Mouse (Mus musculus): ENCODE data around the gene Gxylt2. TPM values are rescaled to one million over a fixed set of nuclear protein-coding genes. Genes with fewer than 3 reads are reported as not detected.

Gxylt2 gene
- polyA plus RNA-seq, 1 experiment: 0.02 TPM

DNA sequence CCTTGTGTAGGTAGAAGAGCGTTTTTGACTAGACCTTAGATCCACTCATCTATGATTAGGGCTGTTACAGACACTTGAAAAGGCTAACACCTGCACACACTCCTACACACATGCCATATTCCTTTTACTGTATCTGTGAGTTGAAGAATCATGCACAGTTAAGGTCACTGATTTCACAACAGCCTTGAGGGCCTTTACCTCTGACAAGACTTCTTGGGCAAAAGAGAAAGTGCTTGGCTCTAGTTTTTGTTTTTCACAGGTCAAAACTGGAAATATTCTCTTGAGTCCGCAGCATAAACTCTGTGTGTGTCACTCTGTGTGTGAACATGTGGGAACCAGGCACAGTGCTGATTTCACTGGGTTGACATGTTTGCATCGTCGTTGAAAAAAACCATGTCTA lies 105.6 kb downstream of the Gxylt2 start:
- no peaks in the 10 kb centered on the region for H3K36me3 ChIP-seq (replicated peaks; ENCODE audit: low read length)
- no peak overlapping the region for H3K4me3 ChIP-seq (replicated peaks)
- TF ChIP-seq GATA1 (IDR thresholded peaks at IDR 0.05; ENCODE audit: borderline replicate concordance, low read length) (no peak), FLI1 (IDR thresholded peaks at IDR 0.05; ENCODE audit: low read length) (no peak)
- no peaks in the 10 kb centered on the region for H3K9me3 ChIP-seq
- H3K4me1 ChIP-seq: no peaks in the 10 kb centered on the region
- no peaks in the 10 kb centered on the region for H3K27me3 ChIP-seq (replicated peaks)

DNA sequence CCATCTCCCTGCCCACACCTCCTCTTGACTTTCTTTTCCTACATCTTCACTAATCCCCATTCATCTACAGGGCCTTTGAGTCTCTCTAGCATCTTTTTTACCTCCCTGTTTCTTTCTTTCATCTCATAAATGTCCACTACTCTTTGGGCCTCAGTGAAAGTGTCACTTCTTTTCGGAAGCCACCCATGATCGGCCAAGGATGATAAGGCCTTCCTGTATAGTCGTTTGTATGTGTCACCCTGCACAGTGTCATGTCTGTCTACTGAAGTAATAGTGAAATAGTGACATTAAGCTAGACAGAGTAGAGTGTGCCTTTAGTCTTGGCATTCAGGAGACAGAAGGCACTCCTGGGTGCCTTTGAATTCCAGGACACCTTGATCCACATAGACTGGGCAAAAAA lies 107.2 kb downstream of the Gxylt2 start:
- no peak for TF ChIP-seq GATA1 (IDR thresholded peaks at IDR 0.05; ENCODE audit: borderline replicate concordance, low read length)
- TF ChIP-seq FLI1 (IDR thresholded peaks at IDR 0.05; ENCODE audit: low read length): no peak
- no peaks in the 10 kb centered on the region for H3K4me1 ChIP-seq
- no peaks in the 10 kb centered on the region for H3K9me3 ChIP-seq
- no peak overlapping the region for H3K4me3 ChIP-seq (replicated peaks)
- H3K36me3 ChIP-seq (replicated peaks; ENCODE audit: low read length): no peaks in the 10 kb centered on the region
- H3K27me3 ChIP-seq (replicated peaks): no peaks in the 10 kb centered on the region

DNA sequence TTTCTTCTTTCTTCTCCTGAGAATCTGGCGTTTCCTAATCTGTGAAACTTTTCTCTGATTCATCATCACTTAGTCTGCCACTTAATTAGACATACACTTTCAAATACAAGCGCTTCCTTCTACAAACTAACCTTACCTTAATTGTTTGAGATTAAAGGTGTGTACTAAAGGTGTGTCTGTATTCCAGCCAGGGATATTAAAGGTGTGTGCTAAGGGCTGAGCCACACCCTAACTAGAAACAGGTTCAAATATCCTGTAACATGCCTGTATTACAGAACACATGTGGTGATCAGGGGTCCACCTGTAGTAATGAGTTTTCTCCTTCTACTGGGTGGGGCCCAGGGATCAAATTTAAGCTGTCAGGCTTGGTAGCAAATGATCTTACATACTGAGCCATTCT lies 116.8 kb downstream of the Gxylt2 start:
- Histone ChIP-seq H3K27me3 (replicated peaks) (peaks cover 4% of the 10 kb centered on the region), H3K4me1 (no peaks in the 10 kb centered on the region), H3K9me3 (no peaks in the 10 kb centered on the region), H3K4me3 (replicated peaks) (no peak overlapping the region), H3K36me3 (replicated peaks; ENCODE audit: low read length) (no peaks in the 10 kb centered on the region)
- TF ChIP-seq GATA1 (IDR thresholded peaks at IDR 0.05; ENCODE audit: borderline replicate concordance, low read length) (no peak), FLI1 (IDR thresholded peaks at IDR 0.05; ENCODE audit: low read length) (no peak)

DNA sequence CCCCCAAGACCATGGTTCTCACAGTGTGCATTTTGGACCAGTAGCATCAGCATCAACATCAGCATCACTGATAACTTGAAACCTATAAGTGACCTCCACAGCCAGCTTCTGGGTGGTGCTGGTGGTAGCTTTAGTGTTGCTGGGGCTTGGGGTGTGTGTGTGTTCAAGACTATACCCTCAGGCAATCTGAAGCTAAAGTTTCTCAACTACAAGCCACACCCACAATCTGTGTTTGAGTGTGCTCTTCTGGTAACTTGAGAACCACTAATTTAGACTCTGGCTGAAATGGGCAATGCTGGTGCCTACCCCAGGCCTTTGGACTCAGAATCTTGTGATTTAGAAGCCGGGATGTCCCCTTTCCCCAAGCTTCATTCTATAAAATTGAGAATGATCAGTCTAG lies 118.8 kb downstream of the Gxylt2 start:
- Histone ChIP-seq H3K9me3 (no peaks in the 10 kb centered on the region), H3K4me3 (replicated peaks) (no peak overlapping the region), H3K27me3 (replicated peaks) (peaks cover 4% of the 10 kb centered on the region), H3K36me3 (replicated peaks; ENCODE audit: low read length) (no peaks in the 10 kb centered on the region), H3K4me1 (no peaks in the 10 kb centered on the region)
- TF ChIP-seq GATA1 (IDR thresholded peaks at IDR 0.05; ENCODE audit: borderline replicate concordance, low read length) (no peak), FLI1 (IDR thresholded peaks at IDR 0.05; ENCODE audit: low read length) (no peak)

DNA sequence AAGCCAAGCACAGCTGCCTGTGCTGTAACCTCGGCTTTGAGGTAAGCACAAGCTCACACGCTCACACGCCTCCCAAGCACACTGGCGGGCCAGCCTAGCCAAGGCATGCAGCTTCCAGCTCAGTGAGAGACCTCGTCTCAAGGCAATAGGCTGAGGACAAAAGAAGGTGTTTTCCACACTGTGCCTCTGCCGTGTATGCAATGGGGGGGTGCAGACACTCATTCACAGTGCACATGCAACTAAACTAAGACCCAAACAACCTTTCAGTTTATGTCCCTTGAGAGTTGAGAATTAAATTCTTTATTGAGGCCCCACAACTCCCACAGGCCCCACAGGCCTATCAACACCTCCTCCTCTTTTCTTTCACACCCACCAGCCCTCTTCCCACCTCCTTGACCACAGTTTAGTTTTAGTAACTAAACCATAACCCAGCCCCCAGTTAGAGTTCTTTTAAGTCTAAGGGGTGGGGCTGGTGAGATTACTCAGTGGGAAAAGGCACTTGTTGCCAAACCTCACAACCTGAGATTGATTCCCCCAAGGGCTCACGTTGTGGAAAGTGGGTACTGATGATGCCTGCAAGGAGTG lies 119.9 kb downstream of the Gxylt2 start:
- H3K36me3 ChIP-seq (replicated peaks; ENCODE audit: low read length): no peaks in the 10 kb centered on the region
- H3K27me3 ChIP-seq (replicated peaks): peaks cover 5% of the 10 kb centered on the region
- no peaks in the 10 kb centered on the region for H3K9me3 ChIP-seq
- no peaks in the 10 kb centered on the region for H3K4me1 ChIP-seq
- H3K4me3 ChIP-seq (replicated peaks): no peak overlapping the region
- no peak for TF ChIP-seq GATA1 (IDR thresholded peaks at IDR 0.05; ENCODE audit: borderline replicate concordance, low read length)
- TF ChIP-seq FLI1 (IDR thresholded peaks at IDR 0.05; ENCODE audit: low read length): no peak

DNA sequence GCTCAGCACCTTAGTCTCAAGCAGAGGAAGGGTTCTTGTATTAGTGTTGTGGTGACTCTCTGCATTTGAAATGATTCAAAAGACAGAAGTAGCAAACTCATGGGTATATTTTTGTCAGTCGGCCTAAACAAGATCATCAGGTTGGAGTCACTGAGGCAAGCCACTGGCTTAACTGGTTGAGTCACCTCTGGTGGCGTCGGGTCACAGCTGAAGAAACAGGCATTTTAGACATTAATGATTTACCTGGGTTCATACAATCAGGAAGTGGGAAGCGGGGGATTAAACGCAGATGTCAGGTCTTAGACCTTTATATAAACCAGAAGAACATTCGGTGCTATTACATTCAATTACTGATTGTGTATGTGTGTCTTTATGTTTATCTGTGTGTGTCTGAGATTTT lies 121.5 kb downstream of the Gxylt2 start:
- no peak for TF ChIP-seq FLI1 (IDR thresholded peaks at IDR 0.05; ENCODE audit: low read length)
- TF ChIP-seq GATA1 (IDR thresholded peaks at IDR 0.05; ENCODE audit: borderline replicate concordance, low read length): no peak
- Histone ChIP-seq H3K36me3 (replicated peaks; ENCODE audit: low read length) (no peaks in the 10 kb centered on the region), H3K27me3 (replicated peaks) (peaks cover 10% of the 10 kb centered on the region), H3K4me3 (replicated peaks) (no peak overlapping the region), H3K9me3 (peaks cover 3% of the 10 kb centered on the region; the same call in 1 of the 2 replicates), H3K4me1 (no peaks in the 10 kb centered on the region)

DNA sequence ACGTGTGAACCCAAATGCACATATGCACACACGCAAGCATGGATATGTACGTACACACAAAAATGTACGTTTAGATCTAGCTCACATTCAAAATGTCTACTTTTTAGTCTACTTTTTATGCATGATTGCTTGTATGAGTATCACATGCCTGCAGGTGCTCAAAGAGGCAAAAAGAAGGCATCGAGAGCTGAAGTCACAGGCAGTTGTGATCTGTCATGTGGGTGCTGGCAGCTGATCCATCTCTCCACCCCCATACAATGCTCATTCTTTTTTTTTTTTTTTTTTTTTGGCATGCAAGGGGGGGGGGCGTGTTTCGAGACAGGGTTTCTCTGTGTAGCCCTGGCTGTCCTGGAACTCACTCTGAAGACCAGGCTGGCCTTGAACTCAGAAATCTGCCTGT lies 124.0 kb downstream of the Gxylt2 start:
- Histone ChIP-seq H3K36me3 (replicated peaks; ENCODE audit: low read length) (no peaks in the 10 kb centered on the region), H3K4me1 (peaks cover 4% of the 10 kb centered on the region), H3K9me3 (peaks cover 3% of the 10 kb centered on the region; the same call in 1 of the 2 replicates), H3K4me3 (replicated peaks) (no peak overlapping the region), H3K27me3 (replicated peaks) (peaks cover 8% of the 10 kb centered on the region)
- no peak for TF ChIP-seq FLI1 (IDR thresholded peaks at IDR 0.05; ENCODE audit: low read length)
- no peak for TF ChIP-seq GATA1 (IDR thresholded peaks at IDR 0.05; ENCODE audit: borderline replicate concordance, low read length)

DNA sequence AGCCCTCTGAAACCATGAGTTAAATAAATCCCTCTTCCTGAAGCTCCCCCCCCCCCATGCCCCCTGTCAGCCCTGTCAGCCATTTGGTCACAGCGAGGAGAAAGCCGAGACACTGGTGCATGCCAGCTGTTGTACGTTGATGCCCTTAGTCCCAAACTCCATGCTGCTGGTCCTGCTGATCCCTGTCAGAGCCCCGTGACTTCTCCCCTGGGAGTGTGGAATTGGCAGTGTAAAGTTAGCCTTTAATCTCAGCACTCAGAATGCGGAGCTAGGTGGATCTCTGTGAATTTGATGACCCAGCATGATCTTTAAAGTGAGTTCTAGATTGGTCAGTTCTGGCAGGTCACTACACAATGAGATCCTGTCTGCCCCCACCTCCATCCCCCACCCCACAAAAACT lies 125.2 kb downstream of the Gxylt2 start:
- peaks cover 3% of the 10 kb centered on the region; the same call in 1 of the 2 replicates for H3K9me3 ChIP-seq
- no peaks in the 10 kb centered on the region for H3K36me3 ChIP-seq (replicated peaks; ENCODE audit: low read length)
- H3K4me3 ChIP-seq (replicated peaks): no peak overlapping the region
- peaks cover 5% of the 10 kb centered on the region for H3K27me3 ChIP-seq (replicated peaks)
- TF ChIP-seq FLI1 (IDR thresholded peaks at IDR 0.05; ENCODE audit: low read length) (no peak), GATA1 (IDR thresholded peaks at IDR 0.05; ENCODE audit: borderline replicate concordance, low read length) (no peak)
- H3K4me1 ChIP-seq: peaks cover 7% of the 10 kb centered on the region

DNA sequence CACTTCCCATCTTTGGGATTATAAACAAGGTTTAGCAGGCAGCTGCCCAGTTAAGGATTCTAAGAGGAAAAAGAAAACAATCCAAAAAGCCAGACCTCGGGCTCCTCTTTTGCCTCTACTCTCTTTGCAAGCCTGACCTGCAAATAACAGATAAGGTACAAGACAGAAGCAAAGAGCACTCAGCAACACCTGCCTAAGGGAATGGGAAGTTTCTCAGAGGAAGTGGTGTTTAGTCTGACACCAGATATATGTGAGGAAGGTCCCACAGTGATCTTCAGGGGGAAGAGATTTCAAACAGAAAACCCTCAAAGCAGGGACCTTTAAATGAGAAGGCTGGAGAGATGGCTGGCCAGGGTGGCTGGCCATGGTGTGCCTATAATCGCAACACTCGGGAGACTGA lies 126.7 kb downstream of the Gxylt2 start:
- Histone ChIP-seq H3K4me3 (replicated peaks) (no peak overlapping the region), H3K27me3 (replicated peaks) (peaks cover 5% of the 10 kb centered on the region), H3K36me3 (replicated peaks; ENCODE audit: low read length) (peaks cover 11% of the 10 kb centered on the region), H3K9me3 (peaks cover 3% of the 10 kb centered on the region; the same call in 1 of the 2 replicates), H3K4me1 (peaks cover 20% of the 10 kb centered on the region)
- TF ChIP-seq FLI1 (IDR thresholded peaks at IDR 0.05; ENCODE audit: low read length): no peak
- TF ChIP-seq GATA1 (IDR thresholded peaks at IDR 0.05; ENCODE audit: borderline replicate concordance, low read length): no peak

DNA sequence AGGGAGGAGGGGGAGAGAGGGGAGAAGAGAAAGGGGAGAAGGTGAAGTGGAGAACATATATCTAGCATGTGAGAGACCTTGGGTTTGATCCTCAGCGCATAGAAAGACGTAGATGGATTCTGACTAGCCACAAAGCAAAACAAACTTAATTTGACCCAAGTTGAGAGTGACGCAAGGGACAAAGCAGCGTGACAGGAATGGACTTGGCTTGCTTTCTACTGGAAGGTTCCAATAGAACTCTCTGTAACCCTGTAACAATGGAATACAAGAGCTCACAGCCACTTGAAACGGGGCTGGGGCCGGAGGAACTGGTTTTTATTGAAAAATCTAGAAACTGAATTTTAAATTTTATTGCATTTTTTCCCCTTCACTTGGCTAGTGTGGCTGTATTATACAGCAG lies 127.2 kb downstream of the Gxylt2 start:
- Histone ChIP-seq H3K4me3 (replicated peaks) (no peak overlapping the region), H3K4me1 (peaks cover 24% of the 10 kb centered on the region), H3K9me3 (peaks cover 3% of the 10 kb centered on the region; the same call in 1 of the 2 replicates), H3K36me3 (replicated peaks; ENCODE audit: low read length) (peaks cover 17% of the 10 kb centered on the region), H3K27me3 (replicated peaks) (peaks cover 5% of the 10 kb centered on the region)
- no peak for TF ChIP-seq GATA1 (IDR thresholded peaks at IDR 0.05; ENCODE audit: borderline replicate concordance, low read length)
- no peak for TF ChIP-seq FLI1 (IDR thresholded peaks at IDR 0.05; ENCODE audit: low read length)

Data from megakaryocyte, embryonic 14.5 days (primary cell).